In the genomic region with DNA sequence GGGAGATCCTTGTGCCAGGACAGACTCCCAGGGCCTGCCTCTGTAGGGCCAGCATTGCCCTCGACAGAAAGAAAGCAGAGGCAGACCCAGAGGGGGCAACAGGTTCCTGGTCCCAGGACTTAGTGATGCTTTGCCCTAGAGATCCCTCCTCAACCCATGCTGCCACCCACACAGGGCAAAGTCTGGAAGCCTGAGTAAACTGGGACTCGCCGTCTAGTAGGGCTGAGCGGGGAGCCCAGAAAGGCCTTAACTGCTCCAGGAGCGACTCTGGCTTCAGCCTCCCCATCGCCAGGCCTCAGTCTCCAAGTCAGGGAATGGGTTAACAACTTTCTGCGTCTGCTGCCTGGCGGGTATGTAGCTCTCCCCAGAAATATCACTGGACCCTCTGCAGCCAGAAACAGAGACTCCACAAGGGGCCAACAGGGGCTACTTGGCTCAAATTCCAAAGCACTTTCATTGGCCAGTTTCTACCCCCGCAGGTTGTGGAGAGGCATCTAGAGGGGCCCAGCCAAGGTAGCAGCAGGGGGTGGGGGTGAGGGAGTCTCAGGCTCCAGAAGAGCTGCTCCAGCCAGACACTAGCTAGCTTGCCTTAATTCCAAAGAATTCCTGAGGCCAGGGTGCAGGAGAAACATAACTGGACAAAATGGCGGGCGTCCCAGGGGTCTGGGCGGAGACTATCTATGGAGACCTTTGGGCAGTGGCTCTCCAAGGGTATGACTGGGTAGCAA, we compare ENCODE assay signal across 21 mouse cellular contexts. TPM values are rescaled to one million over a fixed set of nuclear protein-coding genes. Genes with fewer than 3 reads are reported as not detected.
"Had no signal": no experiment of that assay in that cellular context is flagged by ENCODE, and none has a peak within 500 bp of the region (broad histone marks: within the 10 kb centered on the region; RNA-seq: fewer than 3 reads in every experiment).

No protein-coding gene starts in this region.

- H3K27me3 ChIP-seq: intestine, embryonic 15.5 days had no signal

- H3K27ac ChIP-seq: gastrocnemius, adult 2 months; heart, embryonic 10.5 days; hindbrain, embryonic 12.5 days; hindbrain, embryonic 14.5 days; intestine, embryonic 15.5 days; layer of hippocampus, adult 2 months; left cerebral cortex, adult 2 months; liver, embryonic 13.5 days; liver, embryonic 15.5 days had no signal

- H3K4me3 ChIP-seq: gastrocnemius, adult 2 months; heart, embryonic 10.5 days; heart, embryonic 12.5 days; hindbrain, embryonic 10.5 days; hindbrain, embryonic 12.5 days; intestine, embryonic 15.5 days; layer of hippocampus, adult 2 months; left cerebral cortex, adult 2 months; liver, embryonic 13.5 days; liver, embryonic 15.5 days had no signal

- DNase-seq: gastrocnemius, adult 2 months; gastrocnemius, postnatal 10 days; gastrocnemius, postnatal 25 days; liver; liver, embryonic 13.5 days had no signal

- H3K4me1 ChIP-seq: liver, embryonic 13.5 days had no signal

- H3K4me2 ChIP-seq: heart, embryonic 12.5 days; hindbrain, embryonic 12.5 days; hindbrain, embryonic 14.5 days; intestine, embryonic 15.5 days; liver, embryonic 13.5 days; liver, embryonic 15.5 days had no signal

- H3K9me3 ChIP-seq: heart, embryonic 10.5 days; heart, embryonic 12.5 days; hindbrain, embryonic 10.5 days; hindbrain, embryonic 12.5 days; intestine, embryonic 15.5 days; liver, embryonic 13.5 days; liver, embryonic 15.5 days had no signal

- H3K36me3 ChIP-seq: heart, embryonic 10.5 days; heart, embryonic 12.5 days; intestine, embryonic 15.5 days; liver, embryonic 13.5 days; liver, embryonic 15.5 days had no signal

- ATAC-seq: hindbrain, embryonic 16.5 days; inflammation-experienced regulatory T-cells, adult 6 months; intestine, embryonic 15.5 days; intestine, postnatal 0 days had no signal

- H3K9ac ChIP-seq: heart, embryonic 12.5 days; hindbrain, embryonic 12.5 days; hindbrain, embryonic 14.5 days; intestine, embryonic 15.5 days; liver, embryonic 13.5 days; liver, embryonic 15.5 days; liver, postnatal 0 days had no signal

RNA-seq across cellular contexts. Expression of a gene that starts 23.9 kb away (rescaled TPM):
- polyA plus RNA-seq: heart, embryonic 10.5 days; heart, embryonic 12.5 days; heart, embryonic 14.5 days; heart, embryonic 16.5 days; hindbrain, embryonic 10.5 days; hindbrain, embryonic 12.5 days; hindbrain, embryonic 14.5 days; hindbrain, embryonic 16.5 days; inflammation-experienced regulatory T-cells, adult 6 months; limb, embryonic 11.5 days; liver, embryonic 13.5 days; liver, embryonic 15.5 days; liver, postnatal 0 days had no signal
